Comparison of ENCODE assay signal across 8 mouse cellular contexts in genomic region chr10:127326017-127326801, GRCm38 (mm10). TPM values are rescaled to one million over a fixed set of nuclear protein-coding genes. Genes with fewer than 3 reads are reported as not detected.
DNase-seq lines count a peak whose midpoint lies in the region; ATAC-seq lines count a peak whose summit lies in the region.

No protein-coding gene starts in this region.

- H3K9ac ChIP-seq in heart, embryonic 16.5 days (ENCODE audit: low read length) = peak overlapping the region; percentile 66
- H3K9ac ChIP-seq in midbrain, embryonic 15.5 days = no peak overlapping the region

- H3K4me3 ChIP-seq in heart, embryonic 16.5 days (ENCODE audit: low read length) = peak overlapping the region; percentile 56
- H3K4me3 ChIP-seq in midbrain, embryonic 15.5 days = peak overlapping the region; percentile 25

- peaks cover 11% of the 10 kb centered on the region for H3K4me1 ChIP-seq in heart, embryonic 16.5 days (ENCODE audit: control insufficient read depth, insufficient read depth, low read length)
- H3K4me1 ChIP-seq in midbrain, embryonic 15.5 days = peaks cover 11% of the 10 kb centered on the region

- H3K36me3 ChIP-seq in heart, embryonic 16.5 days (ENCODE audit: control insufficient read depth, insufficient read depth) = no peaks in the 10 kb centered on the region
- no peaks in the 10 kb centered on the region for H3K36me3 ChIP-seq in midbrain, embryonic 15.5 days (replicated peaks)

- ATAC-seq in heart, embryonic 16.5 days (replicated peaks; ENCODE audit: extremely low read depth, insufficient read depth, low FRiP score) = 0 out of 2 replicates have a peak, but pooled peaks have one; percentile 24
- 0 out of 2 replicates have a peak, but pooled peaks have one; percentile 39 for ATAC-seq in midbrain, embryonic 15.5 days (replicated peaks)
- ATAC-seq in erythroid progenitor cell, adult 5-6 weeks (replicated peaks; ENCODE audit: low FRiP score, poor library complexity, severe bottlenecking) = no peak

- WGBS in heart, embryonic 16.5 days = 1% methylated on average over 54 of the region's 54 CpGs
- 1% methylated on average over 54 of the region's 54 CpGs for WGBS in midbrain, embryonic 15.5 days

- DNase-seq in gastrocnemius, postnatal 14 days = peak; percentile 27
- no peak for DNase-seq in gastrocnemius, postnatal 25 days
- DNase-seq in embryo, embryonic 10 days (ENCODE audit: low spot score) = peak; percentile 55
- DNase-seq in kidney, postnatal 4 days = peak; percentile 43 to 61
- no peak for DNase-seq in left cerebral cortex, postnatal 14 days (ENCODE audit: low spot score in 2 of 2)

- H3K4me2 ChIP-seq in heart, embryonic 16.5 days (ENCODE audit: low read depth, low read length) = peak overlapping the region; percentile 82
- peak overlapping the region; percentile 55 for H3K4me2 ChIP-seq in midbrain, embryonic 15.5 days

- 0 out of 2 replicates have a peak overlapping the region, but pooled peaks have one; percentile 45 for H3K27ac ChIP-seq in heart, embryonic 16.5 days (ENCODE audit: low read length)
- no peak overlapping the region for H3K27ac ChIP-seq in midbrain, embryonic 15.5 days

- intact Hi-C loops in gastrocnemius, postnatal 14 days (cut with DNase I; ENCODE audit: low total_unique reads) = no loop called here
- intact Hi-C loops in left cerebral cortex, postnatal 14 days (cut with DNase I) = no loop called here

- H3K27me3 ChIP-seq in heart, embryonic 16.5 days (ENCODE audit: control insufficient read depth, insufficient read depth, low read length) = peaks cover 41% of the 10 kb centered on the region
- peaks cover 76% of the 10 kb centered on the region for H3K27me3 ChIP-seq in midbrain, embryonic 15.5 days (replicated peaks)

- peaks cover 3% of the 10 kb centered on the region; the same call in 1 of the 2 replicates for H3K9me3 ChIP-seq in heart, embryonic 16.5 days (replicated peaks; ENCODE audit: control insufficient read depth, low read length)
- H3K9me3 ChIP-seq in midbrain, embryonic 15.5 days = no peaks in the 10 kb centered on the region

RNA-seq across cellular contexts. Expression of gene Arhgap9, which starts 4.4 kb away (rescaled TPM):
- 1 to 10 TPM; 1.3 to 2.1 TPM for total RNA-seq in gastrocnemius, postnatal 14 days (2021)
- 1 to 10 TPM; 1.4 to 1.7 TPM for total RNA-seq in gastrocnemius, postnatal 25 days (2021)
- polyA plus RNA-seq in heart, embryonic 16.5 days (2015; fragmentation: Nextera tagmentation; extraction: Ambion mirVana) = 7.5 and 15.9 TPM in 2 replicates
- 0.87 and 0.99 TPM in 2 replicates for polyA plus RNA-seq in midbrain, embryonic 15.5 days (2015; fragmentation: Nextera tagmentation; extraction: Ambion mirVana)
- total RNA-seq in erythroid progenitor cell, adult 5-6 weeks (2015; ENCODE audit: low replicate concordance) = 18.0 and 18.9 TPM in 2 replicates
- total RNA-seq in erythroid progenitor cell, adult 5-6 weeks (2017; ENCODE audit: low replicate concordance) = 6.4 and 15.4 TPM in 2 replicates
- total RNA-seq in left cerebral cortex, postnatal 14 days (2021) = 1 to 10 TPM in 1 of 2 experiments, under 1 TPM in 1; 0.66 to 1.2 TPM

RNA-seq across cellular contexts. Expression of gene Mars, which starts 14.6 kb away (rescaled TPM):
- 10 to 100 TPM; 50.3 to 56.0 TPM for total RNA-seq in gastrocnemius, postnatal 14 days (2021)
- 10 to 100 TPM; 48.3 to 53.5 TPM for total RNA-seq in gastrocnemius, postnatal 25 days (2021)
- polyA plus RNA-seq in heart, embryonic 16.5 days (2015; fragmentation: Nextera tagmentation; extraction: Ambion mirVana) = 80.4 and 81.2 TPM in 2 replicates
- 121 and 123 TPM in 2 replicates for polyA plus RNA-seq in midbrain, embryonic 15.5 days (2015; fragmentation: Nextera tagmentation; extraction: Ambion mirVana)
- total RNA-seq in erythroid progenitor cell, adult 5-6 weeks (2015; ENCODE audit: low replicate concordance) = 68.5 and 80.9 TPM in 2 replicates
- total RNA-seq in erythroid progenitor cell, adult 5-6 weeks (2017; ENCODE audit: low replicate concordance) = 86.0 and 98.9 TPM in 2 replicates
- 10 to 100 TPM; 59.1 to 61.5 TPM for total RNA-seq in left cerebral cortex, postnatal 14 days (2021)

RNA-seq across cellular contexts. Expression of gene Gli1, which starts 15.6 kb away (rescaled TPM):
- 1 to 10 TPM; 2.3 to 2.7 TPM for total RNA-seq in gastrocnemius, postnatal 14 days (2021)
- total RNA-seq in gastrocnemius, postnatal 25 days (2021) = 1 to 10 TPM in 1 of 2 experiments, under 1 TPM in 1; 0.74 to 1.5 TPM
- polyA plus RNA-seq in heart, embryonic 16.5 days (2015; fragmentation: Nextera tagmentation; extraction: Ambion mirVana) = 0.91 and 1.4 TPM in 2 replicates
- polyA plus RNA-seq in midbrain, embryonic 15.5 days (2015; fragmentation: Nextera tagmentation; extraction: Ambion mirVana) = 1.1 and 1.5 TPM in 2 replicates
- not detected in 2 replicates for total RNA-seq in erythroid progenitor cell, adult 5-6 weeks (2015; ENCODE audit: low replicate concordance)
- not detected in 2 replicates for total RNA-seq in erythroid progenitor cell, adult 5-6 weeks (2017; ENCODE audit: low replicate concordance)
- 1 to 10 TPM; 1.6 to 1.9 TPM for total RNA-seq in left cerebral cortex, postnatal 14 days (2021)

RNA-seq across cellular contexts. Expression of gene Inhbe, which starts 28.0 kb away (rescaled TPM):
- total RNA-seq in gastrocnemius, postnatal 14 days (2021) = not detected
- not detected for total RNA-seq in gastrocnemius, postnatal 25 days (2021)
- 0.04 TPM in 1 of 2 replicates, not detected in the other for polyA plus RNA-seq in heart, embryonic 16.5 days (2015; fragmentation: Nextera tagmentation; extraction: Ambion mirVana)
- polyA plus RNA-seq in midbrain, embryonic 15.5 days (2015; fragmentation: Nextera tagmentation; extraction: Ambion mirVana) = 0.04 and 0.06 TPM in 2 replicates
- not detected in 2 replicates for total RNA-seq in erythroid progenitor cell, adult 5-6 weeks (2015; ENCODE audit: low replicate concordance)
- total RNA-seq in erythroid progenitor cell, adult 5-6 weeks (2017; ENCODE audit: low replicate concordance) = not detected in 2 replicates
- under 1 TPM in 1 of 2 experiments, not detected in 1; 0.13 TPM for total RNA-seq in left cerebral cortex, postnatal 14 days (2021)

RNA-seq across cellular contexts. Expression of gene Mbd6, which starts 37.4 kb away (rescaled TPM):
- 10 to 100 TPM; 16.1 to 17.1 TPM for total RNA-seq in gastrocnemius, postnatal 14 days (2021)
- total RNA-seq in gastrocnemius, postnatal 25 days (2021) = 10 to 100 TPM; 12.7 to 14.3 TPM
- polyA plus RNA-seq in heart, embryonic 16.5 days (2015; fragmentation: Nextera tagmentation; extraction: Ambion mirVana) = 11.4 and 11.7 TPM in 2 replicates
- 16.2 and 18.8 TPM in 2 replicates for polyA plus RNA-seq in midbrain, embryonic 15.5 days (2015; fragmentation: Nextera tagmentation; extraction: Ambion mirVana)
- 55.8 and 69.6 TPM in 2 replicates for total RNA-seq in erythroid progenitor cell, adult 5-6 weeks (2015; ENCODE audit: low replicate concordance)
- total RNA-seq in erythroid progenitor cell, adult 5-6 weeks (2017; ENCODE audit: low replicate concordance) = 10.7 and 15.0 TPM in 2 replicates
- 10 to 100 TPM; 41.2 to 44.7 TPM for total RNA-seq in left cerebral cortex, postnatal 14 days (2021)

Comparison
In these comparisons a context has a peak if more than half of its experiments do, and no peak if none do; other contexts are left out.
1. DNase-seq: peak in gastrocnemius, postnatal 14 days (single experiment), embryo, embryonic 10 days (single experiment) and kidney, postnatal 4 days (2 of 2); none in gastrocnemius, postnatal 25 days (single experiment) and left cerebral cortex, postnatal 14 days (0 of 2).